Mouse (Mus musculus) layer of hippocampus, adult 9-10 months (tissue): ENCODE measurements around the gene Olfr125.

Experiments
- DNase-seq: peaks from one replicate; pipeline ENCODE4 v3.0.0; 2022; ENCODE audit warnings: low spot score

Gene Olfr125

GRCm38 (mm10) chr17:37832649-37833048 is at the start of gene Olfr125:
Gene Olfr125 (plus strand): TSS chr17:37832949.
- no peak for DNase-seq

- no peak for DNase-seq
These were observed 39.5 kb upstream of the Olfr125 start, which contains the start of gene Olfr123 for GRCm38 (mm10) chr17:37793229-37793628. Gene Olfr123 (plus strand): TSS chr17:37793529.

GRCm38 (mm10) chr17:37799588-37799987 is 33.2 kb upstream of the Olfr125 start, which contains the start of gene Olfr124:
Gene Olfr124 (plus strand): TSS chr17:37799888.
- no peak for DNase-seq

GRCm38 (mm10) chr17:37847183-37847582 is 14.4 kb downstream of the Olfr125 start, which contains the start of gene Olfr126:
Gene Olfr126 (plus strand): TSS chr17:37847483.
- DNase-seq, result no peak

GRCm38 (mm10) chr17:37863901-37864300 is 31.2 kb downstream of the Olfr125 start:
- no peak for DNase-seq

- no peak for DNase-seq
These were observed 37.0 kb downstream of the Olfr125 start for GRCm38 (mm10) chr17:37869676-37870205.

- DNase-seq, result no peak
These were observed 41.1 kb downstream of the Olfr125 start for GRCm38 (mm10) chr17:37873830-37874229.
